Mouse (Mus musculus): ENCODE results near the gene Ccdc152.

The Ccdc152 gene

GRCm38 (mm10) chr15:3303426-3303825 is at the start of gene Ccdc152:
Gene Ccdc152, minus strand, starts transcription at chr15:3303526.
- no peak for DNase-seq (ENCODE audit: low read depth, low spot score)

- DNase-seq (ENCODE audit: low read depth, low spot score), result no peak
These were observed 46.2 kb upstream of the Ccdc152 start for GRCm38 (mm10) chr15:3349306-3350064.

GRCm38 (mm10) chr15:3346682-3347081 is 43.4 kb upstream of the Ccdc152 start:
- no peak for DNase-seq (ENCODE audit: low read depth, low spot score)

GRCm38 (mm10) chr15:3344555-3344954 is 41.2 kb upstream of the Ccdc152 start:
- no peak for DNase-seq (ENCODE audit: low read depth, low spot score)

GRCm38 (mm10) chr15:3341806-3342582 is 38.7 kb upstream of the Ccdc152 start:
- DNase-seq (ENCODE audit: low read depth, low spot score), result no peak

GRCm38 (mm10) chr15:3339847-3340246 is 36.5 kb upstream of the Ccdc152 start:
- DNase-seq (ENCODE audit: low read depth, low spot score), result no peak

GRCm38 (mm10) chr15:3332517-3332916 is 29.2 kb upstream of the Ccdc152 start:
- DNase-seq (ENCODE audit: low read depth, low spot score), result no peak

GRCm38 (mm10) chr15:3331813-3332212 is 28.5 kb upstream of the Ccdc152 start:
- no peak for DNase-seq (ENCODE audit: low read depth, low spot score)

GRCm38 (mm10) chr15:3330291-3330690 is 27.0 kb upstream of the Ccdc152 start:
- DNase-seq (ENCODE audit: low read depth, low spot score), result no peak

GRCm38 (mm10) chr15:3323041-3323440 is 19.7 kb upstream of the Ccdc152 start:
- no peak for DNase-seq (ENCODE audit: low read depth, low spot score)

GRCm38 (mm10) chr15:3319929-3320328 is 16.6 kb upstream of the Ccdc152 start:
- DNase-seq (ENCODE audit: low read depth, low spot score), result no peak

- no peak for DNase-seq (ENCODE audit: low read depth, low spot score)
These were observed 13.3 kb upstream of the Ccdc152 start for GRCm38 (mm10) chr15:3316617-3317016.

- no peak for DNase-seq (ENCODE audit: low read depth, low spot score)
These were observed 9.6 kb upstream of the Ccdc152 start for GRCm38 (mm10) chr15:3312937-3313336.

- DNase-seq (ENCODE audit: low read depth, low spot score), result peak; percentile 61
These were observed 6.5 kb upstream of the Ccdc152 start for GRCm38 (mm10) chr15:3309856-3310255.

- no peak for DNase-seq (ENCODE audit: low read depth, low spot score)
These were observed 2.8 kb downstream of the Ccdc152 start for GRCm38 (mm10) chr15:3300361-3301100.

- DNase-seq (ENCODE audit: low read depth, low spot score), result no peak
These were observed 5.7 kb downstream of the Ccdc152 start for GRCm38 (mm10) chr15:3297615-3298014.

- no peak for DNase-seq (ENCODE audit: low read depth, low spot score)
These were observed 7.3 kb downstream of the Ccdc152 start for GRCm38 (mm10) chr15:3295986-3296385.

- no peak for DNase-seq (ENCODE audit: low read depth, low spot score)
These were observed 9.8 kb downstream of the Ccdc152 start for GRCm38 (mm10) chr15:3293477-3293876.

GRCm38 (mm10) chr15:3290435-3290834 is 12.9 kb downstream of the Ccdc152 start:
- no peak for DNase-seq (ENCODE audit: low read depth, low spot score)

GRCm38 (mm10) chr15:3286032-3286431 is 17.3 kb downstream of the Ccdc152 start:
- no peak for DNase-seq (ENCODE audit: low read depth, low spot score)

- no peak for DNase-seq (ENCODE audit: low read depth, low spot score)
These were observed 21.6 kb downstream of the Ccdc152 start for GRCm38 (mm10) chr15:3281737-3282136.

GRCm38 (mm10) chr15:3281216-3281615 is 22.1 kb downstream of the Ccdc152 start:
- DNase-seq (ENCODE audit: low read depth, low spot score), result no peak

Measured in CD4-positive helper T cell, adult 2 months (primary cell).